Mouse (Mus musculus) ES-CJ7 (cell line): Measurements from ENCODE around the gene Mrps21.
"Not testable (repeated sequence)": the region's sequence is repeated elsewhere in the genome, so short reads cannot be mapped to it uniquely, and the experiment has no call there.

Experiments used
- DNase-seq: peaks from one replicate; pipeline ENCODE4 v3.0.0; 2011; ENCODE audit warnings: low read depth, low spot score

Mrps21 gene

DNA sequence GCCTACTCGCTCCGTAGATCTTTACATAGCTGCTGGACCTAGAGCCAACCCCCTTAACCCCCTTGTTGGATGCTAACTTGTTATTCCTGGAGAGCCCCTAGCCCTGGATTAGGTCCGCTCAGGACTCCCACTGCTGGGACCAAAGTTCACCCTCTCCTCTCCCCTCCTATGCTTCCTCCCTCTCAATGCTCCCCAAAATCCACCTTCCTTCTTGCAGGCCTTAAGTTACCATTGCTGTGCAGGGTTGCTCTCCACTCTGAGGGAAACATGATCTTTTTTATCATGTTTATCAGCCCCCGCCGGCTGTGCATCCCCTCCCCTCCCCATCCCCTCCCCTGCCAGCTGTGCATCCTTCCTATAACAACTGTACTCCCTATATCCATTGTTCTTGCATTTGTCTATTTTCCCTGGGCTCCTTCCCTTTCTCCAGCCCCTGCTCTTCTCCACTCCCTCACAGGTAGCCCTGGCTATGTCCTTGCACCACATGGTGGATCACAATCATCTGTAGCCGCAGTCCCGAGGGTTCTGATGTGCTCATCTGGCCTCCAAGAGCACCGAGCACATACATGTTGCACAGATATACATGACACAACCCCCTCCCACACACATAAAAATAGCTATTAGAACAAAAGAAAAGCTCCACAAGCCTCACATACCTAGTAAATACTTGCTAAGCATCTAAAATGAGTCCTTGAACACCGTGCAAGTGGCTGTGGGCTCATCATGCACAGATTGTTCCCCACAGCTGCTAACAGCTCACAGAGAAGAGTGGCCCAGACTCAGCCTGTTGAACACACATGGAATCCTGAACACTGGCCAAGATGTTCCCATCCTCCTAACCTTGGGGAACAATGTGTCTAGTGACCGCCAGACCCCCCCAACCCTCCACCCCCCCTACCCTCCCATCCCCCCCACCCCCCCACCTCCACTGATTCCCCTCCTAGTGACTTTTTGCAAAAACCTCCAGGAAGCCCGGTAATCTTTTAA is 21.0 kb upstream of the Mrps21 start:
- no peak for DNase-seq

DNA sequence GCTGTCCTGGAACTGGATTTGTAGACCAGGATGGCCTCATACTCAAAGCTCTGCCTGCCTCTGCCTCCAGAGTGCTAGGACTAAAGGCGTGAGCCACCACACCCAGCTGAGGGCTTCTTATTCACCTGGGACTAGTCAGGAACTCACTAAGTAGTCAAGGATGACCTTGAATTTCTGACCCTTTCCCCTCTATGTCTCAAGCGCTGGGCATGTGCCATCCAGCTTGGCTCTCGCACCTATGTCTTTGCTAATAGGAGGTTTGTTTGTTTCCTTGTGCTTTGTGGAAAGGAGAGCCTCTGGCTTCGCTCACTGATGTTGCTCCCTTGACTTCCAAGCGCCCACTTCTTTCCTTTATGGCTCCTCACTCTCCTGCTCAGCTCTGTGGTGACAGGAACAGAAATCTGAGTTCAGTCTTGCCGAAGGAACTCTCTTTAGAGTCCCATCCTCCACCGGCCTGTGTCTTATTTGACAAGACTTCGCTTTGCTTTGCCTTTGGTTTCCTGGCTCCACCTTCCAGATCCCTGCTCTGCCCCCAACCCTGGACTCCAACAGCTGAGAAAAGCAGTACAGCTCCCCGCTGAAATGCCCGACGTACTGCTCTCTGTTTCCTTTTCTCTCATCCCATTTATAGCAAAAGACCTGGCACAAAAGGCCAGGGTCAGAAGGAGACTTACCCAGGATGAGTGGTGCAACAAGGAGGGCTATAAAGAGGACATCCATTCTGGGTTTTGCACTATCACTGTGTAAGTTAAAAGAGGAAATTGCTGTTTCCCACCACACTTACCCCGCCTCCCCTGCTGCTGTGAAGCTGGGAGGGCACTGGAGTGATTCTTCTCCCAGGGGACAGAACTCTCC is 20.1 kb upstream of the Mrps21 start, which contains the start of gene BC028528:
BC028528 (minus strand) TSS at position 795 of the 855 bp plus-strand sequence.
- peak; percentile 87 for DNase-seq

DNA sequence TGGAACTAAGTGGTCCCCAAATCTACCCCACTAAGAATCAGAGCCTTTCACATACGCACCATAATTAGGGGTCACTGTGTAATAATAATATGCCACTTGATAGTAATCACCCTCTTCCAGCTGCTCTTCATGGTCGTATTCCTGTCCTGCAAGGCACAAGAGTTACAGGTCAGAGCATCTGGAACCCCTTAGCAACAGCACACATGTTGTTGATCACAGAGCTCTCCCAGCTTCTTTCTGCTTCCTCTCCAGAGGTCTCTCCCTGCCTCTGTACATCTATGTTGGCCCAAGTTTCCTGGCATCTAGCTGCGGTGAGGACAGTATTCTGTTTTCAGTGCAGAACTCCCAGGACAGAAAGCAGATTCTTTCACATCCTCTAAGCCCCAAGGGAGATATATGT is 18.3 kb upstream of the Mrps21 start:
- no peak for DNase-seq

DNA sequence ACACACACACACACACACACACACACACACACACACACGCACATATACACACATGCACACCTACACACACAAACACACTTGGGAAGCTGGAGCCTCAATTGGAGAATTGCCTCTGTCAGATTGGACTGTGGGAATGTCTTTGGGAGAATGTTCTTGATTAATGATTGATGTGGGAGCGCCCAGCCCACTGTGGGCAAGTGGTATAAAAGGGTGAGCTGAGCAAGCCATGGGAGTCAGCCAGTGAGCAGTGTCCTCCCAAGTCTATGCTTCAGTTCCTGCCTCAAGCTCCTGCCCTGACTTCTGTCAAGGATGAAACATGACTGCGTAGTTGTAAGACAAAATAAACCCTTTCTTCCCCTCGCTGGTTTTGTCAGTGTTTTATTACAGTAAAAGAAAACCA is 16.3 kb upstream of the Mrps21 start:
- no peak for DNase-seq

DNA sequence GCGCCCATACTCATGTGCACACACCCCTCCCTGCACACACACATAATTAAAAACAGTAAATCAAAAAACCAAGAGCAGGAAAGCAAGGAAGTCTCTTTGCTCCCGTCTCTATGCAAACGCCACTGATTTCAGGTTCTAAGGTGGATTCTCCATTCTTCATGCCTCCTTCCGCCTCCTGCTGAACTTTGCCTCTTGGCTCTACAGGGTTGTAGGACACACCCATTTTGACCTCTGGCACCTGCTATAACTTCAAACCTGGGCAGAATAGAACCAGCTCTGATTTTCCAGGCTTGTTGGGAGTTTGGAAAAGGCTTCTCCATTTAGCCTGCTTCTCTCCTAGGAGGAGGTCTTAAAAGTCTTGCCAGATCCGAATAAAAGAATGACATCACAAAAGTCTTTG is 13.1 kb upstream of the Mrps21 start:
- DNase-seq: no peak

DNA sequence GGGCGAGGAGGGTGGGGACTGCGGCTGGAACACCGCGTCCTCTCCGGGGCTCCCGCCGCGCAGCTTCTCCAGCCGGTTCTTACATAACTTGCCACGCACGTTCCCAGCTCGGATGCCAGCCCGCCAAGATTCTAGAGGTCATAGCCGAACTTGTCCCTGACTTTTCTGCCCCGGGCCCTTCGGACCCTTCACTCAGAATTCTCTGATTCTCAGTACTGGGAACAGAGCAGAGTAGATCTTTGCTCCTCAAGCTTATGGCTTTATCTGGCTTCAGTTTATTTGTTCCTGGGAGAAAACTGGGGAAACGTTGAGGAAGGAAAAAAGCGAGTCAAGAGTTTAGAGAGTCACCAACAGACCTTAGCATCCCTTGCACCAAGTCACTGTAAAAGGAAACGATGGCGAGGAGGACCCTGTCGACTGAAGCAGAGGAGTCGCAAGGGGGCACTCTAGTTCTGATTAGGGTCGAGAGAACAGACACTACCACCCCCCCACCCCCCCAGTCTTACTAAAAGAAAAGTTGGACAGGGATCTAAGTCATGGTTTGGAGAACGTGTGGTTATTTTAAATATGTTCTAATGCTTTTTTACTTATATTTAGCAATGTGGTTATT is 11.6 kb upstream of the Mrps21 start:
- peak; percentile 73 for DNase-seq

DNA sequence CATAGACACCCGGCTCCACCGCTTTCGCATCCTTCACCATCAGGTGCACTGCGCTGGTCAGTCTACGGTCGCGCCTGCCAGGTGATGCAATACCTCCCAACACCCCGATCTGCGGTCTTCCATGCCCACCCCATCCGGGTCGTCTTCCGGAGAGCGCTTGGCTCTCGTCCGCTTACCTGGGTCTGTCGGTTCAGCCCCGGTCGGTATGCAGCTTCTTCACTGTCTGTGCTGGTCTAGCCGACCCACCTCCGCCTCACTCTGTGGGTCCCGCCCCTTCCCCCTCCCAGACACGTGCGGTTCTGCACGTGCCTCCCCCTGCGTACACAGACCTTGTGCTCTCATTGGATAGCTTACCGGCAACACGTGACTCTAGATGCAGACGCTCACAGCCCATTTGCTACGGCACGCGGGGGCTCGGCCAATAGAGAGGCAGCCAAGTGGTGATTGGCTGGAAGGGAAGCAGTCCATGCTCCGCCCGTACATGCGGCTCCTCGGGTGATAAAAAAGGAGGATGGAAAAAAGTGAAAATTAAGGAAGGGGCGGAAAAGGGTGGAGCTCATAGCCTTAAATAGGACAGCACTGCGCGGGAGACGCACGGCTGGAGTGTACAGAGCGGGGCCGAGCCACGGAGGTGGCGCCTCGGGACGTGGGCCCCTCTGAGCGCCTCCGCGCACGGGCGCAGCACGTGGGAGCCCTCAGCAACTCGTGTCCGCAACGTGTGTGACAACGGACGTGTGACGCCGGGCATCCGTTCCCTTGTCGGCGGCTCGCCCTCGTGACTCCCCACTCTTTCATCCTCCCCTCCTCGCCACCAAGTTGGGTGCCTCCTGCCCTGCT is 10.9 kb upstream of the Mrps21 start, which contains the start of gene Ciart:
Ciart (minus strand) TSS at position 273 of the 837 bp plus-strand sequence.
- peak; percentile 100 for DNase-seq

DNA sequence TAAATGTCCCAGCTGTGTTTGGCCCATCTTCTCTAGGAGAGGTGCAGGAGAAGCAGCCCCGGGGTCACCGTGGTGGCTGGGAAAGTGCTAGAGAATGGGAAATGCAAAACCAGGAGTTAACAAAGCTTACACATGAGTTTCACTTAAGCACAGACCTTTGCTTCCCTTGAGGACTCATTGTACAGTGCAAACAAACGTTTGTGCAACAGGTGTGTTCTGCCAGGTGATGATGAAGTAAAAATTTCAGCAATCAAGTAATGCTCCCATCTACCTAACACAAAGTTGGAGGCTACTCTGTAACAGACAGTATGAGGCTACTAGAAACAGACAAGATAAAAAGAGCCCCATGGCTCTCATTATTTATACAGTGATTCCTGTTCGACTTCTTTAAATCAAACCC is 7.7 kb upstream of the Mrps21 start:
- no peak for DNase-seq

DNA sequence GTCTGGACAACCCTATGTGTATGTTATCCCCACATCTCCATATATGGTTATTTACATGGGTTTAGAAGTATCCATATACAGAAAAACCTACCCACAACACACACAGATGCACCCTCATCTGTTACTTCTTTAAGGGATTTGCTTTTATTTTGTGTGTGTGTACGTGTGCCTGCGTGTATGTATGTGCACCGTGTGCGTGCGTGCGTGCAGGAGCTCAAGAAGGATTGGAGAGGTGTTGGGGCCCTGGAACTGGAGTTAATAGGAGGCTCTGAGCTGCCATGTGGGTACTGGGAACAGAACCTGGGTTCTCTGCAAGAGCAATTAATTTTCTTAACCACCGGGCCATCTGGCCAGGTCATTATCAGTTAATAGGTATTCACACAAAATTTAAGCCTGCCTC is 729 bp upstream of the Mrps21 start:
- no peak for DNase-seq

DNA sequence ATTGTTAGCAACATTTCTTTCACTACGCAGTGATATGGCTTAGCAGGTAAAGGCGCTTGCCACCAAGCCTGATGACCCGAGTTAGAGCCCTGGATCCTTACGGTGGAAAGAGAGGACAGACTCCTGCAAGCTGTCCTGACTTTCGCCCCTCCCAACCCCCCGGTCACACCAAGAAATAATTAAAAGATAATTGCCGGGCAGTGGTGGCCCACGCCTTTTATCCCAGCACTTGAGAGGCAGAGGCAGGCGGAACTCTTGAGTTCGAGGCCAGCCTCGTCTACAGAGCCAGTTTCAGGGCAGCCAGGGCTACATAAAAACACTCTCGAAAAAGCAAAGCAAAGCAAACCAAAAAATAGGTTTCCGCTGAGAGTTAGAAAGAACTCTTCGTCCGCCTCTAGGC is 343 bp downstream of the Mrps21 start:
- DNase-seq: no peak

DNA sequence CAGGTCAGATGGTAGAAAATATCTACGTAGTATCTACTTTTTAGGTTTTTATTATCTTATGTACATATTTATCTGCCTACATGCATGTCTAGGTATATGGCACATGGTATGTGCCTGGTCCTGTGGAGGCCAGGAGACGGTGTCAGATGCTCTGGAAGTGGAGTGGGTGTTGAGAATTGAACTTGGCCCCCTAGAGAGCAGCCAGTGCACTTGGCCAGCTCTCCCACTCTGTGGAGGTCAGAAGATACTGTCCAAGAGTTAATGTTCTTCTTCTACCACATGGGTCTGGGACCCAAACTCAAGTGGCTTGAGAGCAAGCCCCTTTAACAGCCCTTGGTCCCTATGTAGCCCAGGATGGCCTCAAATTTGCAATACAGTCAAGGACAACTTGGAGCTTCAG is 3.9 kb downstream of the Mrps21 start:
- no peak for DNase-seq

DNA sequence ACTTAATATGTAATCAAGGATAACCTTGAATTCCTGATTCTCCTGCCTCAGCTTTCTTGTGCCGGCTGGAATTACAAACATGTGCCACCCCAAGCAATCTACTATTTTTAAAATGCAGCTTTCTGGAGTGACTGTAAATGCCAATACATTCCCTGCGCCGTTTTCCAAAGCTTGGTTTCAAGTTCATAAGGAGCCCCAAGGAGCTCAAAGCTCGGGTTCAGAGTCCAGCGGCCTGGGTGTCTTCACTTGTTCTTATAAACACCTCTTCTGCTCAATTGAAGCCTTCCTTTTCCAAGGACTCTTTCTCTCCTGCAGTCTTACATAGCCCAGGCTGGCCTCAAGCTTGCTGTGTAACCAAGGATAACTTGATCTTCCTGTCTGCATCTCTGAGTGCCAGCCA is 5.2 kb downstream of the Mrps21 start:
- no peak for DNase-seq

DNA sequence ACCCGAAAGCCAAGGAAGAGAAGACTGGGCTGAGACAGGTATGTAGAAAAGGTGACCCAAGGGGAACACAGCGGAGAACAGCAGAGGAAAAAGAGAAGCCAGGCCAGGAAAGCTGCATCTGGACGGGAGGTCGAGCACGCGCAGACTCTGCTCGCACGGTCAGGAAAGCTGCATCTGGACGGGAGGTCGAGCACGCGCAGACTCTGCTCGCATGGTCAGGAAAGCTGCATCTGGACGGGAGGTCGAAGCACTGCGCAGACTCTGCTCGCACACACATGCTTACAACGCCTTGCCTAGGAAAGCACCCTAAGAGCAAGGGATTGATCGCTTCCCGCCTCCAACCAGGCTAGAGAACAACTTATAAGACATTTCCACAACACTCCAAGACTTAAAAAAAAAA is 5.7 kb downstream of the Mrps21 start:
- DNase-seq: peak; percentile 45

DNA sequence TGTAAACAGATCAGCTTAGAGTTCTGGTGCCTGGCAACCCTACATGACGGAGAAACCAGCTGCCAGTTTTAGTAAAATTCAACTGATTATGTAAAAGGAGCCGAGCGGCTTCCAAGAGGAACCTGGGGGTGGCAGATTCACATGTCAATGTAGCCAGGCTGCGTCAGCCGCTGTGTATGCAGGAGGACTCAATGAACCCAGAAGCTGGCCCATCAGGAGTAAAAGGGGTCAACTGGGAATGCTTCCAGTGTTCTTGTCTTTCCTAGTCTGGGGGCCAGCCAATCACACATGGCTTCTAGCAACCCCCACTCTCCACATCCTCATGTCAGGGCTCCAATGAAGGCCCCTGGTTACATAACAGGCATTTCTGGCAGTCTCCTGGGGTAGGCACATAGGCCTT is 6.3 kb downstream of the Mrps21 start:
- no peak for DNase-seq

DNA sequence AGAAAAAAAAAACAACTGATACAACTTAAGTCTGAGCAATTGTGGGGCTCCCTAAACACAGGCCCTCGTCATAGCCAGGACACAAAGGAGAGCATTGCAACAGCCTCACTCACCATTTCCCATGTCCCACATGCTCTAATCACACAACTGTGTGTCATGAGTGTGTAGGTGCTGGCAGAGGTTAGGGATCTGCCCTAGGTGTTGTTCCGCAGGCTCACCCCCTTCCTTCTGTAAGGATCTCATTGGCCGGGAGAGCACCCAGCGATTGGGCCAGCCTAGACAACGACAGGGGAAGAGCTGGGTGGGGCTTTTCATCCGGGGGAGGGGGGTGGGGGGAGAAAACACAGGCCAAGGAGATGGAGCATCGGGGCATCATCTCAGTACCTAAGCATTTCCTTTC is 7.7 kb downstream of the Mrps21 start:
- DNase-seq: no peak

DNA sequence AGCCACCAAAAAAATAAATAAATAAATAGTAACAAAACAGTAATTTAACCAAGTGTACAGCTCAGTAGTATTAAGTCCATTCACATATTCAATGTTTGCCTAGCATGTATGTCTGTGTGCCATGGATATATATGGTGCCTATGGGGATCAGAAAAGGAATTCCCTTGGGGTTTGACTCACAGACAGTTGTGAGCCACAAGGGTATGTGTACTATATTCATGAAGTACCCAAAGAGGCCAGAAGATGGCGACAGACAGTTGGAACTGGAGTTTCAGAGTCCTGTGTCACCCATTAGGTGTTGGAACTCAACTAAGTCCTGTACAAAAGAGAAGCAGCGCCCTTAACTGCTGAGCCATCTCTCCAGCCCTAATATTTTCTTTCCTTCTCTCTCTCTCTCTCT is 9.5 kb downstream of the Mrps21 start:
- DNase-seq: peak; percentile 92

DNA sequence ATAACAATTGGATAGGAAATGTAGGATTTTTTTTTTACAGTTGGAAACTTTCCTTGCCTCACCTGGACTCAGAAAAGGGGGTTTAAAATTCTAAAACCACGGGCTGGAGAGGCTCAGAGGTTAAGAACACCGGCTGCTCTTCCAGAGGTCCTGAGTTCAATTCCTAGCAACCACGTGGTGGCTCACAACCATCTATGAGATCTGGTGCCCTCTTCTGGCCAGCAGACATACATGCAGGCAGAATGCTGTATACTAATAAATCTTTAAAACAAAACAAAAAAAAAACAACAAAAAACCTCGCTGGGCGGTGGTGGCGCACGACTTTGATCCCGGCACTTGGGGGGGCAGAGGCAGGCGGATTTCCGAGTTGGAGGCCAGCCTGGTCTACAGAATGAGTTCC is 10.1 kb downstream of the Mrps21 start:
- peak; percentile 58 for DNase-seq

DNA sequence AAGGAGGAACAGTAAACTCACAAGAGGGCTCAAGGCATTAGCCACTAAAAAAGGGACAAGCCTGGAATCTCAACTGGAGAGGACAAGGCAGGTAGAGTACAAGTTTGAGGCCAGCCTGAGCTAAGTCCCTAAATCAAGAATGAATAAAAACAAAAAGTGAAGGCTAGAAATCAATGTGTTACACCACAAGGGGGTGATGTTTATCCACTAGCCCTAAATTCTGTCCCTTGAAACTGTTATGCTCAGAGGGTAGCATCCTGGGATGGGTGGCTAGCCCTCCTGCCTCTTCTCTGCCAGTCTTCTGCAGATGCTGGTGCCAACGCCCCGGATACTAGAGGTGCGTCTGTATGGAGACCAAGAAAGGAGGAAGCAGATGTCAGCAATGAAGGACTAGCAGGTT is 11.0 kb downstream of the Mrps21 start:
- DNase-seq: peak; percentile 46

DNA sequence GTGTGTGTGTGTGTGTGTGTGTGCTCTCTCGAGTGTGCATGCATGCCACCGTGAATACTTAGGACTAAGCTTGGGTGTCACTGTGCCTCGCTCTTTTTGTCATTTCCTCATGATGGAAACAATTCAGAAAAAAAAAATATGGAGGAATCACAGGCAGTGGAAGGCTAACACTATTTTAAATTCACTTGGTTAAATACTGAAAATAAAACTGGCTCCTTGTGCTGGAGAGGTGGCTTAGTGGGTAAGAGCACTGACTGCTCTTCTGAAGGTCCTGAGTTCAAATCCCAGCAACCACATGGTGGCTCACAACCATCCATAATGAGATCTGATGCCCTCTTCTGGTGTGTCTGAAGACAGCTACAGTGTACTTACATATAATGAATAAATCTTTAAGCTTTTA is 13.0 kb downstream of the Mrps21 start:
- not testable (repeated sequence) for DNase-seq

DNA sequence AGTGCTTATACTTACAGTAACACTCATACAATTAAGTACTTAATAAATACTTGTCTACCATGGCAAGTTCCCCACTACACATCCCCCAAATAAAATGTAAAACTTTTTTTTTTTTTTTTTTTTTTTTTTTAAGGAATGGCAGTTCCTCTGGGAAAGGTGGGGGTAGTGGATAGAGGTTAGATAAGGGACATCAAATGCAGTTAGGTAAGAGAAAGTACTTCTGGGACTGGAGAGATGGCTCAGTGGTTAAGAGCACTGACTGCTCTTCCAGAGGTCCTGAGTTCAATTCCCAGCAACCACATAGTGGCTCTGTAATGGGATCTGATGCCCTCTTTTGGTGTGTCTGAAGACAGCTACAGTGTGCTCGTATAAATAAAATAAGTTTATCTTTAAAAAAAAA is 14.3 kb downstream of the Mrps21 start:
- not testable (repeated sequence) for DNase-seq

DNA sequence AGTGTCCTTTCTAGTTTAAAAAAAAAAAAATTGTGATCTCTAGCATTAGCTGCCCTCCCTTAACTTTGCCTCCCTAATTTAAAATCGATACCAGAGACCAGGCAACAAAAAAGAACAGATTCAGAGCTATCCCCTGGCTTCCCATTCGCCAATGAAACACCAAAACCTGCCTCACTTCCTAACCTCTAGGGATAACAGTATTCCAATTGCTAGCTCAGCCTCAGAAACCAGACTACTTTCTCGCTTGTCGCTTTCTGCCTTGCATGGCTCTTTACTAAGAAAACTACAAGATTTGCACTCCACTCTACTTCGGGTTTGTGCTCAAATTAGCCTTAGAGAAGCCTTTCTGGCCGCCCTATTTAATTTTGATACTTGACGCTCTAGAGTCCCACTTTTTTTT is 15.2 kb downstream of the Mrps21 start:
- DNase-seq: no peak
